Mouse (Mus musculus): ENCODE results near the gene Grb10. TPM values are rescaled to one million over a fixed set of nuclear protein-coding genes. Genes with fewer than 3 reads are reported as not detected.

Gene Grb10
- polyA plus RNA-seq, 1 experiment, result 27.2 TPM

DNA sequence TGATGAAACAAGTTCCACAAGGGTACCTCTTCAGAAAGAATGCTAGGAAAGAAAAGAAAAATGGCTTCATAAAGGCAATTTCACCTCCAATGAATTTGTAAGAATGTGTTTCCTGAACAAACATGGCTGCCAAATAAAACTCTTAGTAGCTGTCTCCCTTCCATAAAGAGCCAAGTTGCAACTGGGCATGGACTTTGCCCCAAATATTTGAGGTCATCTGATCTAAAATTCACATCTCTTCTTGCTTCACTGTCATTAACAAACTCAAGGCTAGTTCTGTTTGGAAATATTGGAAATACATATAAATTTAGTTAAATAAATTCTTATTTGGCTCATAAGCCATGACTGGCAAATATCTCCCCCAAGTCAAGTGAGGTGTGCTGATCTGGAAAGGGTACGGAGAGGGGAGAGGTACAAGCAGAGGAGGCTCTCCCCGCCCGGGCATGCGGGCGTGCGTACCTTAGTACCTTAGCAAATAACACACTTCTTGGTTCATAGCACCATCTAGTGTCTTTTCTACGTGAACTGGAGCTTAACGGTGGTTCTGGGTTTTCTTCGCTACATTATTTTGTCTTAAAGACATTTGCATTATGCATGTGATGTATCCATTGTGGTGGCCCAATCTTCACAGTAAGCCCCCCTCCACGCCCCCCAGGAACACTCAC, 63.8 kb downstream of the Grb10 start:
- peak; percentile 55 for TF ChIP-seq CTCF (IDR thresholded peaks at IDR 0.05; ENCODE audit: extremely low read depth, insufficient read depth, low read length)
- no peak for TF ChIP-seq POLR2A (IDR thresholded peaks at IDR 0.05; ENCODE audit: extremely low read depth, insufficient read depth, low read length)
- H3K4me1 ChIP-seq (ENCODE audit: control insufficient read depth, insufficient read depth, low read length), result no peaks in the 10 kb centered on the region
- H3K27ac ChIP-seq (ENCODE audit: insufficient read depth, low read length), result no peak overlapping the region
- no peak overlapping the region for H3K4me3 ChIP-seq (ENCODE audit: insufficient read depth, low read length)

GRCm38 (mm10) chr11:11973366-11974014, 65.0 kb downstream of the Grb10 start:
- TF ChIP-seq POLR2A (IDR thresholded peaks at IDR 0.05; ENCODE audit: extremely low read depth, insufficient read depth, low read length) (no peak), CTCF (IDR thresholded peaks at IDR 0.05; ENCODE audit: extremely low read depth, insufficient read depth, low read length) (peak; percentile 61)
- Histone ChIP-seq H3K27ac (ENCODE audit: insufficient read depth, low read length) (no peak overlapping the region), H3K4me3 (ENCODE audit: insufficient read depth, low read length) (no peak overlapping the region), H3K4me1 (ENCODE audit: control insufficient read depth, insufficient read depth, low read length) (no peaks in the 10 kb centered on the region)

GRCm38 (mm10) chr11:11972401-11973110, 65.9 kb downstream of the Grb10 start:
- TF ChIP-seq CTCF (IDR thresholded peaks at IDR 0.05; ENCODE audit: extremely low read depth, insufficient read depth, low read length) (no peak), POLR2A (IDR thresholded peaks at IDR 0.05; ENCODE audit: extremely low read depth, insufficient read depth, low read length) (no peak)
- H3K27ac ChIP-seq (ENCODE audit: insufficient read depth, low read length), result no peak overlapping the region
- no peaks in the 10 kb centered on the region for H3K4me1 ChIP-seq (ENCODE audit: control insufficient read depth, insufficient read depth, low read length)
- H3K4me3 ChIP-seq (ENCODE audit: insufficient read depth, low read length), result no peak overlapping the region

- Histone ChIP-seq H3K4me1 (ENCODE audit: control insufficient read depth, insufficient read depth, low read length) (no peaks in the 10 kb centered on the region), H3K4me3 (ENCODE audit: insufficient read depth, low read length) (no peak overlapping the region), H3K27ac (ENCODE audit: insufficient read depth, low read length) (no peak overlapping the region)
- TF ChIP-seq POLR2A (IDR thresholded peaks at IDR 0.05; ENCODE audit: extremely low read depth, insufficient read depth, low read length) (no peak), CTCF (IDR thresholded peaks at IDR 0.05; ENCODE audit: extremely low read depth, insufficient read depth, low read length) (no peak)
These were observed 68.2 kb downstream of the Grb10 start for GRCm38 (mm10) chr11:11970246-11970645.

DNA sequence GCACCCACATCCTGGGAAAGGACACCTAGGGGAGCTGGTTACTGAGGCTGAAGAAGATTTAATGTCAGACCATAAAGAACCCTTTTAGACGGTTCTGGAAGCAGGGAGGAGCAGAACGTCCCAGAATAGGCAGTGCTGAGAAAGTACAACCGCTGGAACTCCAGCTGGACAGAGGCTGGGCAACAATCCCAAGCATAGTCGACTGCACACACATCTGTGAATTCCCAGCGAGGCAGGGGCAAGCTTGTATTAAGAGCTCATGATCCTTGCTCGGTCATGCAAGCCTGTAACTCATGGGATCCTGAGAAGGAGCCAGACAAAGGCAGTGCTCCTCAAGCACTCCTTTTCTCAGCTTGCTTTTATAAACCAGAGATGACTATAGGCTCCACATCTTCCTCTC, 69.7 kb downstream of the Grb10 start:
- Histone ChIP-seq H3K27ac (ENCODE audit: insufficient read depth, low read length) (no peak overlapping the region), H3K4me3 (ENCODE audit: insufficient read depth, low read length) (no peak overlapping the region), H3K4me1 (ENCODE audit: control insufficient read depth, insufficient read depth, low read length) (no peaks in the 10 kb centered on the region)
- no peak for TF ChIP-seq CTCF (IDR thresholded peaks at IDR 0.05; ENCODE audit: extremely low read depth, insufficient read depth, low read length)

DNA sequence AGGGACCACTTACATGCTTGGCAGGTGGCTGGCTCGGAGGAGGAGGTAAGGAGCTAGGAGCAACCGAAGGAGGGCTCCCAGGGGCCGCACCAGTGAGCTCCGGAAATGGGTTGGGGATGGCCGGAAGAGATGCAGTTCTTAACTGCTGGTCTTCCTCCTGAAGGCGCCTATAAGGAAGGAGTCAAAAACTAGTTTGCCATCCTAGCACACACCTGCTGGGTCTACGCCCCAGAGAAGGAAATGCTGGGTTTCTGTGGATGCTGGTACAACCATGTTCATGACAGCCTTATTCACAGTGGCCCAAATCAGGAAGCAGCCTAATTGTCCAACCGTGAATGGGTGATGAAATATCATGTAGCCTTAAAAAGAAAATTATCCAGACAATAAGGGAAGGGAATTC, 71.0 kb downstream of the Grb10 start:
- Histone ChIP-seq H3K4me1 (ENCODE audit: control insufficient read depth, insufficient read depth, low read length) (no peaks in the 10 kb centered on the region), H3K27ac (ENCODE audit: insufficient read depth, low read length) (no peak overlapping the region), H3K4me3 (ENCODE audit: insufficient read depth, low read length) (no peak overlapping the region)
- no peak for TF ChIP-seq CTCF (IDR thresholded peaks at IDR 0.05; ENCODE audit: extremely low read depth, insufficient read depth, low read length)
- TF ChIP-seq POLR2A (IDR thresholded peaks at IDR 0.05; ENCODE audit: extremely low read depth, insufficient read depth, low read length), result no peak

- TF ChIP-seq CTCF (IDR thresholded peaks at IDR 0.05; ENCODE audit: extremely low read depth, insufficient read depth, low read length) (no peak), POLR2A (IDR thresholded peaks at IDR 0.05; ENCODE audit: extremely low read depth, insufficient read depth, low read length) (no peak)
- no peaks in the 10 kb centered on the region; the same call in 1 of the 2 replicates for H3K4me1 ChIP-seq (ENCODE audit: control insufficient read depth, insufficient read depth, low read length)
- no peak overlapping the region for H3K27ac ChIP-seq (ENCODE audit: insufficient read depth, low read length)
- no peak overlapping the region for H3K4me3 ChIP-seq (ENCODE audit: insufficient read depth, low read length)
These were observed 72.3 kb downstream of the Grb10 start for GRCm38 (mm10) chr11:11966220-11966619.

GRCm38 (mm10) chr11:11965501-11966125, 72.9 kb downstream of the Grb10 start:
- no peak overlapping the region for H3K27ac ChIP-seq (ENCODE audit: insufficient read depth, low read length)
- TF ChIP-seq CTCF (IDR thresholded peaks at IDR 0.05; ENCODE audit: extremely low read depth, insufficient read depth, low read length) (no peak), POLR2A (IDR thresholded peaks at IDR 0.05; ENCODE audit: extremely low read depth, insufficient read depth, low read length) (no peak)
- no peaks in the 10 kb centered on the region; the same call in 1 of the 2 replicates for H3K4me1 ChIP-seq (ENCODE audit: control insufficient read depth, insufficient read depth, low read length)
- H3K4me3 ChIP-seq (ENCODE audit: insufficient read depth, low read length), result no peak overlapping the region

GRCm38 (mm10) chr11:11964729-11965128, 73.8 kb downstream of the Grb10 start:
- no peaks in the 10 kb centered on the region; the same call in 1 of the 2 replicates for H3K4me1 ChIP-seq (ENCODE audit: control insufficient read depth, insufficient read depth, low read length)
- no peak overlapping the region for H3K27ac ChIP-seq (ENCODE audit: insufficient read depth, low read length)
- TF ChIP-seq POLR2A (IDR thresholded peaks at IDR 0.05; ENCODE audit: extremely low read depth, insufficient read depth, low read length) (no peak), CTCF (IDR thresholded peaks at IDR 0.05; ENCODE audit: extremely low read depth, insufficient read depth, low read length) (no peak)
- H3K4me3 ChIP-seq (ENCODE audit: insufficient read depth, low read length), result no peak overlapping the region

All from cortical plate, adult 2 months (tissue).